Mouse (Mus musculus): ENCODE data around the gene Cit.

DNA sequence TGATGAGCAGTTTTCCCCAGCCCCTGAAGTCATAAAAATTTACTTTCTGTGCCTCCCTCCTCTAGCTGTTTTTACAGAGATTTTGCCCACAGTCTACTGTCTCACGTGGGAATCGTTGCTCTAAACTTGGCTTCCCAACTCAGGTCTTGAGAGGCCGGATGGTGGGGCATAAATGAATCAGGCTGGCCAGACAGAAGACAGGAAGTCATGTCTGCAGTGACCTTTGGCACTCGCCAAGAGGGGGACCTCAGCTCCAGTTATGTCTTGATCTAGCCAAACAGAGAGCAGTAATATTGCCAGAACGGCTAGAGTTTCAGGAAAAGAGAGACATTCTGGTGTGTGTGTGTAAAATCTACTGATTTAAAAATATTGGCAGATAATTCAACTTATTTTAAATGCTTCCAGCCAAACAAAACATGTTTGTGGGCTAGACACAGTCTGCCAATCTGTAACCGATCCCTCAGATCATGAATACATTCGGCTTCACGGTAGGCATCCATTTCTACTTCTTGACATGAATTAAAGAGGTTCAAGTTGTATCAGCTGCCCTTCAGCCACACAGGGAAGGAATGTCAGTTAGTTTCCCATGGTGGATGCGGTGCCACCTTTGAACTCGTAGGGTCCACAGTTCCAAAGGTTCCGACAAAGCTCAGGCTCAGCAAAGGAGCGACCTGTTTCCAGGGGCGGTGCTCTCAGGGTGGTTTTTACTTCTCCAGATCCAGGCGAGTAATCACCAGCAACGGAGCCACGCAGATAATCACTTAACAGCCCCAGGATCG lies 5.4 kb downstream of the Cit start:
- TF ChIP-seq ZNF384 (IDR thresholded peaks at IDR 0.05; ENCODE audit: low read depth, low read length) (no peak), CHD2 (IDR thresholded peaks at IDR 0.05; ENCODE audit: low read depth, low read length) (no peak), MAFK (IDR thresholded peaks at IDR 0.05; ENCODE audit: insufficient read depth, low read depth, low read length) (no peak), HCFC1 (IDR thresholded peaks at IDR 0.05; ENCODE audit: borderline replicate concordance, insufficient read depth, low read length) (no peak)

All from ES-E14 (cell line).